Mouse (Mus musculus) embryonic fibroblast, embryonic 13.5 days (primary cell): ENCODE measurements around the gene Cds1.

ENCODE experiments used
- CTCF ChIP-seq: IDR thresholded peaks from 2 replicates; pipeline ENCODE4 v1.5.1; 2011; ENCODE audit warnings: mild to moderate bottlenecking, control low read depth, low read length, moderate library complexity, borderline replicate concordance; ENCODE audit not compliant: insufficient read depth
- POLR2A ChIP-seq: IDR thresholded peaks from 2 replicates; pipeline ENCODE4 v1.6.1; 2011; ENCODE audit warnings: low read depth, mild to moderate bottlenecking, control low read depth, low read length, moderate library complexity

- TF ChIP-seq CTCF (no peak), POLR2A (no peak)
These were observed 10.3 kb downstream of the Cds1 start for GRCm38 (mm10) chr5:101775262-101775661.
